Mouse (Mus musculus): ENCODE data around the gene Gm36210.
A peak's percentile ranks its signal among the peaks of the same experiment; 100 is the strongest.

DNA sequence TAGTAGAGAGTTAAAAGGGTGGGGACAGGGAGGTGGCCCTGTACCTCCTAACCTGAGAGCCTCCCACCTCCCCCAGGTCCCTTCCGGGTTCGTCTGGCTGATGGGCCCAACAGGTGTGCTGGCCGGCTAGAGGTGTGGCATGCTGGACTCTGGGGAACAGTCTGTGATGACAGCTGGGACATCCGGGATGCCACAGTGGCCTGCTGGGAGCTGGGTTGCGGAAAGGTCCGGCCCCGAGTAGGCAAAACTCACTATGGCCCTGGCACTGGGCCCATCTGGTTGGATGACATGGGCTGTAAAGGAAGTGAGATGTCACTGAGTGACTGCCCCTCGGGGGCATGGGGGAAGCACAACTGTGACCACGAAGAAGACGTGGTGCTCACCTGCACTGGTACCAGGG lies 30.5 kb upstream of the Gm36210 start:
- peak in 1 of 3 experiments; percentile 5 for TF ChIP-seq MYOG (IDR thresholded peaks at IDR 0.05; ENCODE audit: control insufficient read depth in 1 of 3, insufficient read depth in 1 of 3, insufficient read length in 2 of 3, low read depth in 2 of 3)
- no peak for TF ChIP-seq POLR2A (IDR thresholded peaks at IDR 0.05; ENCODE audit: insufficient read length, low read depth)
- TF ChIP-seq E2F4 (IDR thresholded peaks at IDR 0.05; ENCODE audit: insufficient read depth): no peak
- no peak for TF ChIP-seq TCF12 (IDR thresholded peaks at IDR 0.05; ENCODE audit: insufficient read depth, poor library complexity, severe bottlenecking)
- no peak for TF ChIP-seq SRF (IDR thresholded peaks at IDR 0.05; ENCODE audit: control insufficient read depth, insufficient read length, low read depth)
- no peak for TF ChIP-seq CEBPB (IDR thresholded peaks at IDR 0.05; ENCODE audit: insufficient read depth, poor library complexity, severe bottlenecking)
- TF ChIP-seq MYOD1 (IDR thresholded peaks at IDR 0.05; ENCODE audit: control insufficient read depth in 1 of 3, insufficient read length in 2 of 3, low read depth in 2 of 3): peak in 1 of 3 experiments; percentile 20
- no peak for TF ChIP-seq MAX (IDR thresholded peaks at IDR 0.05; ENCODE audit: low read depth)
- no peak for TF ChIP-seq POLR2AphosphoS2 (IDR thresholded peaks at IDR 0.05; ENCODE audit: insufficient read length, low read depth)
- no peak for TF ChIP-seq TCF3 (IDR thresholded peaks at IDR 0.05; ENCODE audit: insufficient read length, low read depth)
- no peak for TF ChIP-seq USF1 (IDR thresholded peaks at IDR 0.05; ENCODE audit: low read depth)

Measured in myocyte (in vitro differentiated cells).